In genomic region chr5:137777267-137777845, GRCm38 (mm10) we compare ENCODE assay signal across 16 mouse cellular contexts. TPM values are rescaled to one million over a fixed set of nuclear protein-coding genes. Genes with fewer than 3 reads are reported as not detected.
DNase-seq lines count a peak whose midpoint lies in the region; ATAC-seq and TF ChIP-seq lines count a peak whose summit lies in the region.
"Had no signal": no experiment of that assay in that cellular context is flagged by ENCODE, and none has a peak within 500 bp of the region (broad histone marks: within the 10 kb centered on the region; RNA-seq: fewer than 3 reads in every experiment).

No protein-coding gene starts in this region.

- no peak for ATAC-seq in hindbrain, embryonic 14.5 days (ENCODE audit: low FRiP score)
- ATAC-seq in midbrain, postnatal 0 days (ENCODE audit: low FRiP score), result no peak
- ATAC-seq in midbrain, embryonic 16.5 days, result no peak
- ATAC-seq in forebrain, postnatal 0 days, result no peak

- no peaks in the 10 kb centered on the region for H3K9me3 ChIP-seq in hindbrain, embryonic 14.5 days (ENCODE audit: control insufficient read depth, low read length)
- H3K9me3 ChIP-seq in hindbrain, embryonic 10.5 days, result no peaks in the 10 kb centered on the region
- no peaks in the 10 kb centered on the region for H3K9me3 ChIP-seq in midbrain, embryonic 10.5 days (replicated peaks)
- no peaks in the 10 kb centered on the region for H3K9me3 ChIP-seq in midbrain, postnatal 0 days (ENCODE audit: low read length)
- H3K9me3 ChIP-seq in midbrain, embryonic 16.5 days (replicated peaks; ENCODE audit: control insufficient read depth, low read length, poor library complexity, severe bottlenecking), result no peaks in the 10 kb centered on the region
- H3K9me3 ChIP-seq in forebrain, postnatal 0 days (ENCODE audit: low read length), result no peaks in the 10 kb centered on the region
- H3K9me3 ChIP-seq: embryonic facial prominence, embryonic 15.5 days; forebrain, embryonic 12.5 days; midbrain, embryonic 12.5 days; neural tube, embryonic 15.5 days had no signal

- no peak overlapping the region for H3K4me3 ChIP-seq in hindbrain, embryonic 14.5 days (replicated peaks; ENCODE audit: low read length)
- H3K4me3 ChIP-seq in hindbrain, embryonic 10.5 days, result no peak overlapping the region
- H3K4me3 ChIP-seq in midbrain, embryonic 10.5 days, result peak overlapping the region; percentile 98; the same call in 1 of the 2 replicates
- no peak overlapping the region for H3K4me3 ChIP-seq in midbrain, postnatal 0 days (ENCODE audit: low read depth, low read length)
- no peak overlapping the region for H3K4me3 ChIP-seq in midbrain, embryonic 16.5 days (ENCODE audit: low read depth, low read length)
- H3K4me3 ChIP-seq in forebrain, postnatal 0 days (ENCODE audit: low read depth, low read length), result no peak overlapping the region

- no peak for DNase-seq in hindbrain, embryonic 14.5 days (ENCODE audit: low spot score)
- no peak for DNase-seq in hindbrain, embryonic 10.5 days (ENCODE audit: low spot score)
- no peak for DNase-seq in midbrain, embryonic 10.5 days (ENCODE audit: low spot score)
- no peak for DNase-seq in midbrain, postnatal 0 days (ENCODE audit: low spot score)
- peak; percentile 24 for DNase-seq in MN1 (ENCODE audit: low spot score)
- DNase-seq in forebrain, postnatal 0 days, result no peak
- DNase-seq: cerebellum, adult 11 months; right cerebral cortex, postnatal 4 days had no signal

- H3K9ac ChIP-seq in hindbrain, embryonic 14.5 days, result no peak overlapping the region
- no peak overlapping the region for H3K9ac ChIP-seq in midbrain, postnatal 0 days (replicated peaks; ENCODE audit: low read length, poor library complexity, severe bottlenecking)
- no peak overlapping the region for H3K9ac ChIP-seq in midbrain, embryonic 16.5 days (ENCODE audit: low read depth, low read length)
- H3K9ac ChIP-seq in forebrain, postnatal 0 days, result no peak overlapping the region

- WGBS in hindbrain, embryonic 14.5 days, result 86% methylated on average over 7 of the region's 7 CpGs
- 90% methylated on average over 7 of the region's 7 CpGs for WGBS in hindbrain, embryonic 10.5 days
- 94% methylated on average over 7 of the region's 7 CpGs for WGBS in midbrain, embryonic 10.5 days
- WGBS in midbrain, postnatal 0 days, result 88% methylated on average over 7 of the region's 7 CpGs
- WGBS in midbrain, embryonic 16.5 days, result 89% methylated on average over 7 of the region's 7 CpGs
- WGBS in forebrain, postnatal 0 days, result 87% methylated on average over 7 of the region's 7 CpGs

- TF ChIP-seq CTCF in midbrain, postnatal 0 days (IDR thresholded peaks at IDR 0.05), result no peak
- TF ChIP-seq CTCF in forebrain, postnatal 0 days (IDR thresholded peaks at IDR 0.05; ENCODE audit: low read depth), result no peak

- H3K36me3 ChIP-seq in hindbrain, embryonic 14.5 days (replicated peaks; ENCODE audit: control insufficient read depth, insufficient read depth), result peaks cover 23% of the 10 kb centered on the region
- H3K36me3 ChIP-seq in hindbrain, embryonic 10.5 days, result peaks cover 28% of the 10 kb centered on the region
- peaks cover 25% of the 10 kb centered on the region for H3K36me3 ChIP-seq in midbrain, embryonic 10.5 days
- peaks cover 13% of the 10 kb centered on the region for H3K36me3 ChIP-seq in midbrain, postnatal 0 days (ENCODE audit: insufficient read depth, low read length)
- H3K36me3 ChIP-seq in midbrain, embryonic 16.5 days (ENCODE audit: control insufficient read depth, insufficient read depth, low read length), result peaks cover 9% of the 10 kb centered on the region
- H3K36me3 ChIP-seq in forebrain, postnatal 0 days (ENCODE audit: insufficient read depth), result peaks cover 18% of the 10 kb centered on the region

- H3K4me2 ChIP-seq in hindbrain, embryonic 14.5 days (replicated peaks), result no peak overlapping the region
- H3K4me2 ChIP-seq in midbrain, postnatal 0 days (ENCODE audit: low read depth, low read length, poor library complexity, severe bottlenecking), result no peak overlapping the region
- H3K4me2 ChIP-seq in midbrain, embryonic 16.5 days (ENCODE audit: low read length), result no peak overlapping the region
- H3K4me2 ChIP-seq in forebrain, postnatal 0 days (ENCODE audit: low read depth), result no peak overlapping the region

- H3K4me1 ChIP-seq in hindbrain, embryonic 14.5 days (replicated peaks; ENCODE audit: control insufficient read depth, insufficient read depth, low read length), result peaks cover 17% of the 10 kb centered on the region
- peaks cover 30% of the 10 kb centered on the region for H3K4me1 ChIP-seq in hindbrain, embryonic 10.5 days (replicated peaks)
- peaks cover 30% of the 10 kb centered on the region for H3K4me1 ChIP-seq in midbrain, embryonic 10.5 days
- no peaks in the 10 kb centered on the region for H3K4me1 ChIP-seq in midbrain, postnatal 0 days (ENCODE audit: insufficient read depth, low read length)
- H3K4me1 ChIP-seq in midbrain, embryonic 16.5 days (ENCODE audit: control insufficient read depth, insufficient read depth, low read length), result peaks cover 21% of the 10 kb centered on the region
- peaks cover 12% of the 10 kb centered on the region for H3K4me1 ChIP-seq in forebrain, postnatal 0 days (ENCODE audit: insufficient read depth)

- H3K27me3 ChIP-seq in hindbrain, embryonic 14.5 days (ENCODE audit: control insufficient read depth, insufficient read depth, low read length), result no peaks in the 10 kb centered on the region
- H3K27me3 ChIP-seq in hindbrain, embryonic 10.5 days (ENCODE audit: insufficient read depth, poor library complexity, severe bottlenecking), result no peaks in the 10 kb centered on the region
- H3K27me3 ChIP-seq in midbrain, embryonic 10.5 days (ENCODE audit: low read depth, poor library complexity, severe bottlenecking), result no peaks in the 10 kb centered on the region
- H3K27me3 ChIP-seq in midbrain, postnatal 0 days (ENCODE audit: insufficient read depth, low read length), result no peaks in the 10 kb centered on the region
- no peaks in the 10 kb centered on the region for H3K27me3 ChIP-seq in midbrain, embryonic 16.5 days (ENCODE audit: control insufficient read depth, insufficient read depth, low read depth, low read length)
- no peaks in the 10 kb centered on the region for H3K27me3 ChIP-seq in forebrain, postnatal 0 days (ENCODE audit: insufficient read depth, low read length)
- H3K27me3 ChIP-seq: embryonic facial prominence, embryonic 15.5 days; forebrain, embryonic 12.5 days; midbrain, embryonic 12.5 days; neural tube, embryonic 15.5 days; Patski had no signal

- H3K27ac ChIP-seq in hindbrain, embryonic 14.5 days, result peak overlapping the region; percentile 92; the same call in 1 of the 2 replicates
- no peak overlapping the region for H3K27ac ChIP-seq in hindbrain, embryonic 10.5 days
- no peak overlapping the region for H3K27ac ChIP-seq in midbrain, embryonic 10.5 days (replicated peaks)
- H3K27ac ChIP-seq in midbrain, postnatal 0 days (ENCODE audit: low read depth, low read length), result no peak overlapping the region
- peak overlapping the region; percentile 87; the same call in 1 of the 2 replicates for H3K27ac ChIP-seq in midbrain, embryonic 16.5 days (ENCODE audit: low read length)
- no peak overlapping the region; the same call in 1 of the 2 replicates for H3K27ac ChIP-seq in forebrain, postnatal 0 days (ENCODE audit: low read depth, low read length)
- H3K27ac ChIP-seq: liver, embryonic 14.5 days had no signal

RNA-seq across cellular contexts. Expression of gene Ppp1r35, which starts 1.3 kb away (rescaled TPM):
- polyA plus RNA-seq in hindbrain, embryonic 14.5 days (2014; fragmentation: Nextera tagmentation; extraction: Ambion mirVana), result 51.1 and 58.7 TPM in 2 replicates
- 51.4 and 78.3 TPM in 2 replicates for polyA plus RNA-seq in hindbrain, embryonic 10.5 days (2016; fragmentation: Nextera tagmentation; extraction: Ambion mirVana)
- polyA plus RNA-seq in midbrain, embryonic 10.5 days (2016; fragmentation: Nextera tagmentation; extraction: Ambion mirVana), result 62.6 and 63.9 TPM in 2 replicates
- total RNA-seq in midbrain, postnatal 0 days (2014; rRNA removed), result 32.5 and 42.1 TPM in 2 replicates
- 38.8 and 47.8 TPM in 2 replicates for polyA plus RNA-seq in midbrain, postnatal 0 days (2015; fragmentation: Nextera tagmentation; extraction: Ambion mirVana)
- 33.5 and 36.6 TPM in 2 replicates for polyA plus RNA-seq in midbrain, embryonic 16.5 days (2015; fragmentation: Nextera tagmentation; extraction: Ambion mirVana)
- 28.8 and 47.4 TPM in 2 replicates for total RNA-seq in forebrain, postnatal 0 days (2014; rRNA removed)
- 39.1 and 41.8 TPM in 2 replicates for polyA plus RNA-seq in forebrain, postnatal 0 days (2015; fragmentation: Nextera tagmentation; extraction: Ambion mirVana)

RNA-seq across cellular contexts. Expression of gene Mepce, which starts 10.1 kb away (rescaled TPM):
- 11.0 and 11.7 TPM in 2 replicates for polyA plus RNA-seq in hindbrain, embryonic 14.5 days (2014; fragmentation: Nextera tagmentation; extraction: Ambion mirVana)
- polyA plus RNA-seq in hindbrain, embryonic 10.5 days (2016; fragmentation: Nextera tagmentation; extraction: Ambion mirVana), result 12.6 TPM in 2 replicates
- polyA plus RNA-seq in midbrain, embryonic 10.5 days (2016; fragmentation: Nextera tagmentation; extraction: Ambion mirVana), result 11.7 and 12.5 TPM in 2 replicates
- 40.8 and 46.0 TPM in 2 replicates for total RNA-seq in midbrain, postnatal 0 days (2014; rRNA removed)
- 16.1 and 17.6 TPM in 2 replicates for polyA plus RNA-seq in midbrain, postnatal 0 days (2015; fragmentation: Nextera tagmentation; extraction: Ambion mirVana)
- 10.4 and 11.6 TPM in 2 replicates for polyA plus RNA-seq in midbrain, embryonic 16.5 days (2015; fragmentation: Nextera tagmentation; extraction: Ambion mirVana)
- total RNA-seq in forebrain, postnatal 0 days (2014; rRNA removed), result 33.3 and 47.7 TPM in 2 replicates
- polyA plus RNA-seq in forebrain, postnatal 0 days (2015; fragmentation: Nextera tagmentation; extraction: Ambion mirVana), result 18.3 and 21.1 TPM in 2 replicates

RNA-seq across cellular contexts. Expression of gene Zcwpw1, which starts 10.2 kb away (rescaled TPM):
- polyA plus RNA-seq in hindbrain, embryonic 14.5 days (2014; fragmentation: Nextera tagmentation; extraction: Ambion mirVana), result 7.9 and 8.3 TPM in 2 replicates
- polyA plus RNA-seq in hindbrain, embryonic 10.5 days (2016; fragmentation: Nextera tagmentation; extraction: Ambion mirVana), result 11.9 and 13.9 TPM in 2 replicates
- polyA plus RNA-seq in midbrain, embryonic 10.5 days (2016; fragmentation: Nextera tagmentation; extraction: Ambion mirVana), result 13.8 and 16.1 TPM in 2 replicates
- 5.8 and 7.7 TPM in 2 replicates for total RNA-seq in midbrain, postnatal 0 days (2014; rRNA removed)
- 9.0 and 9.4 TPM in 2 replicates for polyA plus RNA-seq in midbrain, postnatal 0 days (2015; fragmentation: Nextera tagmentation; extraction: Ambion mirVana)
- 11.6 and 13.1 TPM in 2 replicates for polyA plus RNA-seq in midbrain, embryonic 16.5 days (2015; fragmentation: Nextera tagmentation; extraction: Ambion mirVana)
- total RNA-seq in forebrain, postnatal 0 days (2014; rRNA removed), result 3.5 and 7.7 TPM in 2 replicates
- polyA plus RNA-seq in forebrain, postnatal 0 days (2015; fragmentation: Nextera tagmentation; extraction: Ambion mirVana), result 3.1 and 4.8 TPM in 2 replicates

RNA-seq across cellular contexts. Expression of gene Tsc22d4, which starts 31.8 kb away (rescaled TPM):
- polyA plus RNA-seq in hindbrain, embryonic 14.5 days (2014; fragmentation: Nextera tagmentation; extraction: Ambion mirVana), result 67.6 and 72.8 TPM in 2 replicates
- 82.5 and 86.0 TPM in 2 replicates for polyA plus RNA-seq in hindbrain, embryonic 10.5 days (2016; fragmentation: Nextera tagmentation; extraction: Ambion mirVana)
- 75.6 and 75.8 TPM in 2 replicates for polyA plus RNA-seq in midbrain, embryonic 10.5 days (2016; fragmentation: Nextera tagmentation; extraction: Ambion mirVana)
- 188 and 320 TPM in 2 replicates for total RNA-seq in midbrain, postnatal 0 days (2014; rRNA removed)
- 157 and 179 TPM in 2 replicates for polyA plus RNA-seq in midbrain, postnatal 0 days (2015; fragmentation: Nextera tagmentation; extraction: Ambion mirVana)
- polyA plus RNA-seq in midbrain, embryonic 16.5 days (2015; fragmentation: Nextera tagmentation; extraction: Ambion mirVana), result 55.4 and 74.1 TPM in 2 replicates
- 120 and 135 TPM in 2 replicates for total RNA-seq in forebrain, postnatal 0 days (2014; rRNA removed)
- polyA plus RNA-seq in forebrain, postnatal 0 days (2015; fragmentation: Nextera tagmentation; extraction: Ambion mirVana), result 112 and 134 TPM in 2 replicates

RNA-seq across cellular contexts. Expression of gene Nyap1, which starts 35.9 kb away (rescaled TPM):
- polyA plus RNA-seq in hindbrain, embryonic 14.5 days (2014; fragmentation: Nextera tagmentation; extraction: Ambion mirVana), result 14.2 and 18.8 TPM in 2 replicates
- 4.7 and 9.5 TPM in 2 replicates for polyA plus RNA-seq in hindbrain, embryonic 10.5 days (2016; fragmentation: Nextera tagmentation; extraction: Ambion mirVana)
- 5.1 and 8.4 TPM in 2 replicates for polyA plus RNA-seq in midbrain, embryonic 10.5 days (2016; fragmentation: Nextera tagmentation; extraction: Ambion mirVana)
- total RNA-seq in midbrain, postnatal 0 days (2014; rRNA removed), result 230 and 261 TPM in 2 replicates
- 47.0 and 50.1 TPM in 2 replicates for polyA plus RNA-seq in midbrain, postnatal 0 days (2015; fragmentation: Nextera tagmentation; extraction: Ambion mirVana)
- polyA plus RNA-seq in midbrain, embryonic 16.5 days (2015; fragmentation: Nextera tagmentation; extraction: Ambion mirVana), result 67.2 and 67.5 TPM in 2 replicates
- total RNA-seq in forebrain, postnatal 0 days (2014; rRNA removed), result 251 and 252 TPM in 2 replicates
- polyA plus RNA-seq in forebrain, postnatal 0 days (2015; fragmentation: Nextera tagmentation; extraction: Ambion mirVana), result 42.0 and 48.9 TPM in 2 replicates
- total RNA-seq: granulocyte monocyte progenitor cell, adult 5-6 weeks had no signal

Comparison
In these comparisons a context has a peak if more than half of its experiments do, and no peak if none do; other contexts are left out.
1. H3K27ac ChIP-seq: peak in hindbrain, embryonic 14.5 days (single experiment) and midbrain, embryonic 16.5 days (single experiment); none in hindbrain, embryonic 10.5 days (single experiment), midbrain, embryonic 10.5 days (single experiment), midbrain, postnatal 0 days (single experiment) and forebrain, postnatal 0 days (single experiment).